Mouse (Mus musculus) cerebellum, adult 2 months (tissue): ENCODE measurements around the gene Hoxa9.

Source experiments
- CTCF ChIP-seq: fragments of 200-500 bp; IDR thresholded peaks from 2 replicates; pipeline ENCODE4 v1.5.1; 2011; ENCODE audit warnings: low read depth, mild to moderate bottlenecking, control low read depth, low read length, moderate library complexity, borderline replicate concordance; ENCODE audit not compliant: insufficient read depth
- POLR2A ChIP-seq: fragments of 200-500 bp; IDR thresholded peaks from 2 replicates; pipeline ENCODE4 v1.6.1; 2011; ENCODE audit warnings: low read length, control low read depth, borderline replicate concordance; ENCODE audit not compliant: insufficient read depth

DNA sequence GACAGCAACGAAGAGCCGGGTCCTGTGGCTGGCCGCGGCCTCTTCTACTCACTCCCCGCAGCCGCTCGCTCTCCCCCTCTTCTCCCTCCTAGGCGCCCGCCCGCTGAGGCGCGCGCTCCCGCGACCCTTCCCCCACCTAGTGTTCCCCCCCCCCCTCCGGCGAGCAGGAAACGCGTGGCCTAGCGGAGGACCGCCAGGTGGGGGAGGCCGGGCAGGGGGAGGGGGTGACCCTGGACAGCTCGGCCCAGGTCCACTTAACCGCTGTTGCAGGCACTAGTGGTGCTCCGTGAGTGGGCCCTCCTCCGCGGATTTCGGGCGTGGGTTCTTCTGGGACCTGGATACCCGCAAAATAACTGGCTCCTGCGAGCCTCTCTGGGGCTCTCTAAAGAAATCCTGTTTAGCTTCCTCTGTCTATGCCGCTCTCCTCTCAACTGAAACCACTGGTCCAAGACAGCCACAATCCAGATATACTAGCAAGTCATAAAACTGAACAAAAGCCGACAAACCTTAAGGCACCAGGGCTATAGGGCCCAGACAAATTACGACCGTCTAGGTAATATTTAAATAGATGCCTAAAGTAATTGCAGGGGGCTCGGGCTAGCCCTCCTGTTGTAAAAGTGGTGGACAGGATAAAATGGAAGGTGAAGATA, at the start of gene Hoxa9:
- TF ChIP-seq POLR2A (no peak), CTCF (no peak)
